Mouse (Mus musculus) heart, adult 2 months (tissue): Measurements from ENCODE around the gene Rsph14. TPM values are rescaled to one million over a fixed set of nuclear protein-coding genes. Genes with fewer than 3 reads are reported as not detected.

Experiments
- DNase-seq, 2 experiments: peaks; one replicate each; pipeline ENCODE4 v3.0.0; 2021
- H3K27ac ChIP-seq: fragments of 200-600 bp; 2 replicates; pipeline ENCODE4 v1.8.1; 2022
- H3K27me3 ChIP-seq: fragments of 200-500 bp; 2 replicates; pipeline ENCODE4 v1.6.1; 2012; ENCODE audit warnings: mild to moderate bottlenecking, low read length, inconsistent platforms, mixed read lengths; ENCODE audit not compliant: control insufficient read depth, insufficient read depth
- H3K36me3 ChIP-seq: fragments of 200-500 bp; 2 replicates; pipeline ENCODE4 v1.6.1; 2012; ENCODE audit warnings: low read length, inconsistent platforms; ENCODE audit not compliant: control insufficient read depth, insufficient read depth
- H3K4me1 ChIP-seq: fragments of 200-500 bp; 2 replicates; pipeline ENCODE4 v1.6.1; 2011; ENCODE audit warnings: low read length; ENCODE audit not compliant: control insufficient read depth, insufficient read depth
- H3K4me3 ChIP-seq: fragments of 200-600 bp; 2 replicates; pipeline ENCODE4 v1.8.1; 2022
- H3K79me2 ChIP-seq: fragments of 200-500 bp; replicated peaks from 2 replicates; pipeline ENCODE4 v1.6.1; 2012; ENCODE audit warnings: mild to moderate bottlenecking, inconsistent platforms, low read length, moderate library complexity, mixed read lengths; ENCODE audit not compliant: control insufficient read depth, insufficient read depth
- H3K9ac ChIP-seq: fragments of 200-500 bp; 2 replicates; pipeline ENCODE4 v1.6.1; 2012; ENCODE audit warnings: low read depth, mild to moderate bottlenecking, control low read depth, inconsistent platforms, low read length, mixed read lengths
- CTCF ChIP-seq: fragments of 200-600 bp; IDR thresholded peaks from 2 replicates; pipeline ENCODE4 v1.8.1; 2022; ENCODE audit warnings: antibody characterized with exemption, mild to moderate bottlenecking, moderate library complexity
- EP300 ChIP-seq: fragments of 200-500 bp; IDR thresholded peaks from 2 replicates; pipeline ENCODE4 v1.6.1; 2011; ENCODE audit warnings: low read depth, low read length, control low read depth; ENCODE audit not compliant: insufficient read depth
- POLR2A ChIP-seq: fragments of 200-500 bp; IDR thresholded peaks from 2 replicates; pipeline ENCODE4 v1.6.1; 2011; ENCODE audit warnings: mild to moderate bottlenecking, low read depth, low read length, control low read depth; ENCODE audit not compliant: insufficient read depth
- WGBS: fragments of 180-500 bp; shearing (Covaris S2); methylation state at CpG from one replicate; pipeline ENCODE4 v1.1.7; 2018; 5-methylcytosine and 5-hydroxymethylcytosine counted together
- intact Hi-C: fragments of 180-260 bp; cut with DNase I; formaldehyde crosslinking; loops from one replicate; pipeline ENCODE4 v1.15.1; 2025
- polyA plus RNA-seq: library from polyadenylated mRNA; depleted of rRNA; stranded (reverse); fragments of >200 nt; gene quantifications from 2 replicates; pipeline ENCODE4 v1.2.3, GENCODE M21; 2012
- total RNA-seq, 2 experiments: library from RNA; stranded (reverse); gene quantifications; 2 replicates each; pipeline ENCODE4 v1.2.3; 2021

Gene Rsph14
- total and polyA plus RNA-seq, 3 experiments = 0.86 TPM; not detected in 2

- WGBS = 90% methylated on average over 8 of the region's 8 CpGs
Observed at GRCm38 (mm10) chr10:75001391-75001790, 31.0 kb downstream of the Rsph14 start.

GRCm38 (mm10) chr10:74995377-74995776 lies 37.0 kb downstream of the Rsph14 start:
- no peak overlapping the region for H3K9ac ChIP-seq
- intact Hi-C loops = no loop called here
- no peaks in the 10 kb centered on the region for H3K36me3 ChIP-seq
- H3K27ac ChIP-seq = no peak overlapping the region
- H3K4me3 ChIP-seq = no peak overlapping the region
- no peaks in the 10 kb centered on the region for H3K27me3 ChIP-seq
- H3K79me2 ChIP-seq = no peaks in the 10 kb centered on the region
- H3K4me1 ChIP-seq = no peaks in the 10 kb centered on the region
- WGBS = 8% methylated on average over 17 of the region's 17 CpGs
- DNase-seq = no peak
- TF ChIP-seq EP300 = no peak
- TF ChIP-seq POLR2A = no peak
- no peak for TF ChIP-seq CTCF

More at GRCm38 (mm10) chr10:75001391-75001790, 31.0 kb downstream of the Rsph14 start:
- no peak for TF ChIP-seq EP300
- no peak for TF ChIP-seq CTCF
- no peak for TF ChIP-seq POLR2A
- H3K4me3 ChIP-seq = no peak overlapping the region
- no peak overlapping the region for H3K9ac ChIP-seq
- no peak for DNase-seq
- intact Hi-C loops = no loop called here
- no peak overlapping the region for H3K27ac ChIP-seq
- no peaks in the 10 kb centered on the region for H3K36me3 ChIP-seq
- H3K27me3 ChIP-seq = peaks cover 1% of the 10 kb centered on the region; the same call in 1 of the 2 replicates
- no peaks in the 10 kb centered on the region for H3K4me1 ChIP-seq
- no peaks in the 10 kb centered on the region for H3K79me2 ChIP-seq

GRCm38 (mm10) chr10:74994863-74995262 lies 37.5 kb downstream of the Rsph14 start:
- Histone ChIP-seq H3K79me2 (no peaks in the 10 kb centered on the region), H3K9ac (no peak overlapping the region), H3K27me3 (no peaks in the 10 kb centered on the region), H3K27ac (no peak overlapping the region), H3K36me3 (no peaks in the 10 kb centered on the region), H3K4me1 (no peaks in the 10 kb centered on the region), H3K4me3 (no peak overlapping the region)
- DNase-seq = no peak
- intact Hi-C loops = no loop called here
- WGBS = 15% methylated on average over 5 of the region's 5 CpGs
- TF ChIP-seq POLR2A (no peak), EP300 (no peak), CTCF (no peak)

GRCm38 (mm10) chr10:74990584-74991322 lies 41.6 kb downstream of the Rsph14 start:
- H3K4me3 ChIP-seq = no peak overlapping the region

GRCm38 (mm10) chr10:74989814-74990213 lies 42.6 kb downstream of the Rsph14 start:
- Histone ChIP-seq H3K27me3 (no peaks in the 10 kb centered on the region), H3K27ac (no peak overlapping the region), H3K4me1 (no peaks in the 10 kb centered on the region), H3K36me3 (no peaks in the 10 kb centered on the region), H3K4me3 (no peak overlapping the region), H3K79me2 (no peaks in the 10 kb centered on the region), H3K9ac (no peak overlapping the region)
- intact Hi-C loops = no loop called here
- TF ChIP-seq EP300 = no peak
- TF ChIP-seq POLR2A = no peak
- no peak for TF ChIP-seq CTCF
- no peak for DNase-seq
- WGBS = 87% methylated on average over 4 of the region's 4 CpGs

More at GRCm38 (mm10) chr10:74990584-74991322, 41.6 kb downstream of the Rsph14 start:
- TF ChIP-seq CTCF (no peak), EP300 (no peak), POLR2A (no peak)
- DNase-seq = no peak
- H3K4me1 ChIP-seq = no peaks in the 10 kb centered on the region
- H3K36me3 ChIP-seq = no peaks in the 10 kb centered on the region
- no peak overlapping the region for H3K9ac ChIP-seq
- no peaks in the 10 kb centered on the region for H3K79me2 ChIP-seq
- intact Hi-C loops = no loop called here
- no peak overlapping the region for H3K27ac ChIP-seq
- WGBS = 59% methylated on average over 26 of the region's 26 CpGs
- H3K27me3 ChIP-seq = no peaks in the 10 kb centered on the region

- Histone ChIP-seq H3K9ac (no peak overlapping the region), H3K4me3 (no peak overlapping the region)
Observed at GRCm38 (mm10) chr10:74987698-74988470, 44.5 kb downstream of the Rsph14 start.

More at GRCm38 (mm10) chr10:74987698-74988470, 44.5 kb downstream of the Rsph14 start:
- no peak for TF ChIP-seq CTCF
- TF ChIP-seq EP300 = no peak
- no peak for TF ChIP-seq POLR2A
- Histone ChIP-seq H3K36me3 (no peaks in the 10 kb centered on the region), H3K79me2 (no peaks in the 10 kb centered on the region), H3K27me3 (no peaks in the 10 kb centered on the region), H3K4me1 (no peaks in the 10 kb centered on the region), H3K27ac (no peak overlapping the region)
- WGBS = 38% methylated on average over 14 of the region's 14 CpGs
- DNase-seq = no peak
- intact Hi-C loops = no loop called here
